Mouse (Mus musculus) gastrocnemius, adult 2 months (tissue): ENCODE data around the gene Cycs. TPM values are rescaled to one million over a fixed set of nuclear protein-coding genes. Genes with fewer than 3 reads are reported as not detected.
"Not testable (repeated sequence)": the region's sequence is repeated elsewhere in the genome, so short reads cannot be mapped to it uniquely, and the experiment has no call there.

Experiments used
- DNase-seq: peaks from one replicate; pipeline ENCODE4 v3.0.0; 2022
- H3K27ac ChIP-seq: fragments of 200-600 bp; 2 replicates; pipeline ENCODE4 v1.8.1; 2022; ENCODE audit warnings: mild to moderate bottlenecking
- H3K4me3 ChIP-seq: fragments of 200-600 bp; 2 replicates; pipeline ENCODE4 v1.8.1; 2022; ENCODE audit warnings: mild to moderate bottlenecking, moderate library complexity
- CTCF ChIP-seq: fragments of 200-600 bp; IDR thresholded peaks from 2 replicates; pipeline ENCODE4 v1.8.1; 2022; ENCODE audit warnings: antibody characterized with exemption, mild to moderate bottlenecking, moderate library complexity
- intact Hi-C: fragments of 180-260 bp; cut with DNase I; formaldehyde crosslinking; loops from one replicate; pipeline ENCODE4 v1.15.1; 2025
- total RNA-seq, 2 experiments: library from RNA; stranded (reverse); gene quantifications; 2 replicates each; pipeline ENCODE4 v1.2.3; 2021

Gene Cycs
- total RNA-seq, 2 experiments from 2014 or later = 86.8 to 134 TPM

DNA sequence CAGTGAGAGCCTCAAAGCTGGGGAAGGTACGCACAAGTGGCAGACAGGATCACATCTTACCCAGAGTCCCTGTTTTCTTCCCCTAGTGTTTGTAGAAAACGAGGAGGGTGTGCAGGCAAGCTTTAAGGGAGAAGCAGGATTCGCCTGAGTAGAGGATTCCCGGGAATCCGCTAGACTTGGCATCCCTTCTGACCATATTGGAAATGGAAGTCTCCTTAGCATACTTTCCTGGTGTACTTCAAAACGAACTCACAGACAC is 588 bp upstream of the Cycs start:
- Histone ChIP-seq H3K4me3 (peak overlapping the region; percentile 76), H3K27ac (peak overlapping the region; percentile 99)
- intact Hi-C loops = no loop called here
- DNase-seq = no peak
- TF ChIP-seq CTCF = no peak

DNA sequence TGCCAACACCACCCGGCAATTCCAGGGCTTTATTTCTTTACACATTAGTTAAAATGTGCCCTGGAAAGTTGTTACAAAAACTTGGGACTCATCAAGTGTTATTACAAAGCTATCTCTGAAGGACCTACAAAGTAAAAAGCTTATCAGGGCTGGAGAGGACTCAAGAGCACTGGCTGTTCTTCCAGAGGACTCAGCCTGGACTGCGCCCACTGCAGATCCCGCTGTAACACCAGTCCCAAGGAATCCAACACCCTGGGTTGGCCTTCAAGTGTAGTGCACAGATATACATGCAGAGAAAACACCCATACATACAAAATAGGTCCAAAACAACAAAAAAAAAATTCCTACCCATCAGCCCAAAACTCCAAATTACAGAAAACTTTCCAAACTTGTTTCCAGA is 2.7 kb downstream of the Cycs start:
- no peak for DNase-seq
- Histone ChIP-seq H3K4me3 (no peak overlapping the region), H3K27ac (no peak overlapping the region)
- intact Hi-C loops = no loop called here
- TF ChIP-seq CTCF = no peak

- TF ChIP-seq CTCF = no peak
- intact Hi-C loops = no loop called here
These were observed 3.9 kb downstream of the Cycs start for GRCm38 (mm10) chr6:50562421-50562820.

GRCm38 (mm10) chr6:50560776-50561175 is 5.6 kb downstream of the Cycs start:
- TF ChIP-seq CTCF = no peak
- H3K4me3 ChIP-seq = no peak overlapping the region
- no peak for DNase-seq
- intact Hi-C loops = no loop called here
- H3K27ac ChIP-seq = no peak overlapping the region

More at GRCm38 (mm10) chr6:50562421-50562820, 3.9 kb downstream of the Cycs start:
- no peak for DNase-seq
- H3K27ac ChIP-seq = no peak overlapping the region
- H3K4me3 ChIP-seq = no peak overlapping the region

DNA sequence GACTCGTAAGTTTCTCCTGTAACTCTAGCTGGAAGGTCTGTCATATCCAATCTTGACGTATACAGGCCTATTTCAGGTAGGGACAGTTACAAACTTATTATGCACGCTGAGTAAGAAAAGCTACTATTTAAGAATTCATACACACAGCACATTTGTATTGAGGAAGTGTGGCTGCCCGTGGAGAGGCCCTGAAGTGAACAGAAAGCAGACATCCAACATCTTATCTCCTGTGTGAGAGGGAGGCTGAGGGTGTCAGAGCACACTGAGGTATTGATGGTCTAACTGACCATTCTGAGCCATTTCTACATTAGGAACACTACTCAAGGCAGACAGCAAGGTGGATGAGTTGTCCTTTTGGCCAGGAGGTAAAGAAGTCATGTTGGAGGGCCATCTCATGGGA is 7.5 kb downstream of the Cycs start:
- no peak for TF ChIP-seq CTCF
- no peak for DNase-seq
- intact Hi-C loops = no loop called here
- Histone ChIP-seq H3K27ac (no peak overlapping the region), H3K4me3 (no peak overlapping the region)

DNA sequence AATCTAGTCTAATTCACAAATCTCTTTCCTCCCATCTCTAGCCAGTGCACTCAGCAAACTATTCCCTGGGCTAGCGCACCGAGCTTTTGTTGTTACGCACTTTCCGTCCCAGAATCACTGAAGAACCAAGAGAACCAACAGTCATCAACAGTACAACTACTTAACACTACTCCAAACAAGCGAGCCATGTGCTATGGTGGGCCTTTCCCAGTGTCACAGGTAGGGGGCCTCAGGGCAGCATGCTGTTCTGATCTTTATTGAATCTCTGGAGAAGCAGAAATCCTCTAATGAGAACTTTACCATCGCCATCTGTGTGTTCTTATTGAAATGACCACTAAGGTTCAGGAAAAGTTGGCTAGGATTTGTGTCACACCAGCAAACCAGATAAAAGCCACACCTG is 8.8 kb downstream of the Cycs start:
- intact Hi-C loops = no loop called here
- no peak overlapping the region for H3K27ac ChIP-seq
- H3K4me3 ChIP-seq = no peak overlapping the region
- DNase-seq = no peak
- TF ChIP-seq CTCF = no peak; the same call in 1 of the 2 replicates

DNA sequence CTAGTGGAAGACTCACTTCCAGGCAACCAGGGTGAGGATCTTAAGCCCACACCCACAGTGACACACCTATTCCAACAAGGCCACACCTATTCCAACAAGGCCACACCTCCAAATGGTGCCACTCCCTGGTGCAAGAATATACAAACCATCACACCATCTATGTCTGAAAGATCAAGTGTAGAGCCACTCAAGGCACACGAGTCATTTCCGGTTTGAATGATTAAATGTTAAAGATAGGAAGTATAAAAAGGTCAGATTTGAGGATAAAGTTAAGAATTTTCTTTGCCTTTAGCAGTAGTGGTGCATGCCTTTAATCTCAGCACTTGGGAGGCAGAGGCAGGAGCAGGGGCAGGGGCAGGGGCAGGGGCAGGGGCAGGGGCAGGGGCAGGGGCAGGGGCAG is 12.1 kb downstream of the Cycs start:
- intact Hi-C loops, DNase-seq, H3K4me3 ChIP-seq, H3K27ac ChIP-seq: not testable (repeated sequence)

DNA sequence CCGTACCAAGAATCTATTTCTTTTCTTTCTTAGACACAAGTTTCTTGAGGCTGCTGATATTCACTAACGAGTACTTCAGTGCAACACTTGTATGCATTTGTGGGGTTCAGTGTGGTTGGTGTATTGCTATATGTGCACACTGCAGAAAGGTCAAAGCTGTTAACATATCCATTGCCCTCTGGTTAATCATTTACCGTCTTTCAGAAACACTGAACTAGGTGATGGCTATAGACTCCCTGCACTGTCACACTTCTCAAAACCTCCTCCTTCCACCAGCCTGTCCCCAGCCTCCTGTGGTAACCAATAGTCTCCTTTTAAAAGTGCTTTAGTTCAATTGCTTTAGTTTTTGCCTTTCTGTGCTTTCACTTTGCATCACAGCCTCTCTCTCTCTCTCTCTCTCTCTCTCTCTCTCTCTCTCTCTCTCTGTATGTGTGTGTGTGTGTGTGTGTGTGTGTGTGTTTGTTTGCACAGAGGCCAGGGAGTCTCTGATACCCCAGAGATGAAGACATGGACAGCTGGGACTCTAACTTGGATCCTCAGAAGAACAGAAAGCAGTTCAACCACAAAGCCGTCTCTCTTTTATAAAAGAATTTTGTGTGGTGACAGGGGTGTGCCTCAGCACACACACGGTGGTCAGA is 13.3 kb downstream of the Cycs start:
- no peak overlapping the region for H3K27ac ChIP-seq
- intact Hi-C loops = no loop called here
- TF ChIP-seq CTCF = no peak
- no peak for DNase-seq
- no peak overlapping the region for H3K4me3 ChIP-seq

DNA sequence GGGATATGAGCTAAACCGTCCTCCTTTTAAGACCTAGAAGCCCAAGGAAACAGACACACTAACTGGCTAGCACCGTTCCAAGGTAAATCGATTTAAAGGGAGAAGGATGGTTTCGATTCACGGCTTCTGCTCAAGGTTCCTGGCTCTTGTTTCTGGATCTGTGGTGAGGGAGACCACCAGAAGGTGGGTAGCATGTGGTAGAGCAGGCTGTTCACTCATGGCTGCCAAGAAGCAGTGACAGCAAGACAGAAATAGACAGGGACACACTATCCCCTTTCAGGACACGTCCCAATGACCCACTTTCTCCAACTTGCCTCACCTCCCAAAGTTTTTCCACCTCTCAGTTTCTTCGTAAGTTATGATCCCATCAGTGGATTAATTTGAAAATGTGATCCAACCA is 16.5 kb downstream of the Cycs start:
- TF ChIP-seq CTCF = no peak
- Histone ChIP-seq H3K4me3 (no peak overlapping the region), H3K27ac (no peak overlapping the region)
- DNase-seq = no peak
- intact Hi-C loops = no loop called here

DNA sequence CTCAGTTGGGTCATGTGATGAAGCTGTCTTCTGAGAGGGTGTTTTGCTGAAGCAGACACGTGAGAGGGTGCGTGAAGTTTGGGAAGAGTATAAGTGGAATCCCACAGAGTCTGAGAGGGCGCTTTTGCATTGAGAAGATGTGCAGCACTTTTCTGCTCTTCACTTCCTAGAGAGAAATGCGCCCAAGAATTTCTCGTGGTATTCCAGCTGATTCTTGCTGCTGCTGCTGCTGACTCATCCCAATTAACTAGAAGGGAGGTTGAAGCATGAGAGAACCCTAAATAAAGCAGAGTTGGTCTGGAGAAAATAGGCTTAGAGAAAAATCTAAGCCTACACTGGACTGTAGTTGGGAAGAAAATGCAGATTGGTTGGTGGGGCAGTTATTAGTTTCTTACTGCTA is 17.3 kb downstream of the Cycs start:
- intact Hi-C loops = no loop called here
- DNase-seq = no peak

DNA sequence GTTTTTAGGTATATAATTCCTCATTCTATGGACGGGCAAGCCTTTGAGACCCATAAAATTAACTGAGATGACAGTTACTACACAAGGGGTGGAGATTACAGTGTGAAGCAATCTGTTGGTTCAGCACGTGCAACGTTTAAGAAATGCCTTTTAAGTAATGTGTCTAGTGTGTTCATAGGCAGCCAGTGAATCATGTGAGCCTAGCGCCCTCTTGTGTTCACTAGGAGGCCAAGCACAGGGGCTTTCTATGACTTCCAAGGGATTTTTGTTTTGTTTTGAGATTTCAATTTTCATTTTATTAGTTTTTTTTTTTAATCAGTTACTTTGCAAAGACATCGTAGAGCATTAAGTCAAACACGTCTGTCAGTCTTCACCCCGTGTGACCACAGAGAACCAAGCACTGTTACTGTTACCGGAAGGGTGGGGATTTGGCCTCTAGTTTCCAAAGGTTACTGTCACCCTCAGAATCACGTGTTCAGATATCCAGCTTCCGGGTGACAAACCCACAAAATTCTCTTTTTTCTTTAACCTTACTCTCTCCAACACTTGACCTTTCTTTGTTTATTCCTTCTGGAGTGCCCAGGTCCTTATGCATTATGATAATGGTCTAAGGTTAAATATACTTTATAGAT is 20.8 kb downstream of the Cycs start:
- no peak overlapping the region for H3K27ac ChIP-seq
- intact Hi-C loops = no loop called here
- H3K4me3 ChIP-seq = no peak overlapping the region
- TF ChIP-seq CTCF = peak; percentile 89
- peak; percentile 26 for DNase-seq

More for the DNA sequence above, 17.3 kb downstream of the Cycs start:
- no peak overlapping the region for H3K4me3 ChIP-seq
- H3K27ac ChIP-seq = no peak overlapping the region
- TF ChIP-seq CTCF = no peak

DNA sequence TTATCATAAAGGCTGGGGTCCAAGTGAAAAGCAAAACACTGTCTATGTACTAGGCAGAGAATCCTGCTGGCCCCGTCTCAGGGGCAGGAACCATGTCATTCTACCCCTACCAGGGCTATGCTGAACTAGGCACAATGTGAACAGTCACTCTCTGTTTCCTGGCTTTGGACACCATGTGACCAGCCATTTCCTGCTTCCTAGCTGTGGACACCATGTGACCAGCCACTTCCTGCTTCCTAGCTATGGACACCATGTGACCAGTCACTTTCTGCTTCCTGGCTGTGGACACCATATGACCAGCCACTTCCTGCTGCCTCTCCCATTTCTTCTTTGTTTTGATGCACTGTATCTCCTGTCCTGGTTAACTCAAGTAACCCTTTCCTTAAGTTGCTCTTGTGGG is 23.8 kb downstream of the Cycs start:
- no peak for DNase-seq
- no peak for TF ChIP-seq CTCF
- H3K4me3 ChIP-seq = no peak overlapping the region
- intact Hi-C loops = no loop called here
- no peak overlapping the region for H3K27ac ChIP-seq

DNA sequence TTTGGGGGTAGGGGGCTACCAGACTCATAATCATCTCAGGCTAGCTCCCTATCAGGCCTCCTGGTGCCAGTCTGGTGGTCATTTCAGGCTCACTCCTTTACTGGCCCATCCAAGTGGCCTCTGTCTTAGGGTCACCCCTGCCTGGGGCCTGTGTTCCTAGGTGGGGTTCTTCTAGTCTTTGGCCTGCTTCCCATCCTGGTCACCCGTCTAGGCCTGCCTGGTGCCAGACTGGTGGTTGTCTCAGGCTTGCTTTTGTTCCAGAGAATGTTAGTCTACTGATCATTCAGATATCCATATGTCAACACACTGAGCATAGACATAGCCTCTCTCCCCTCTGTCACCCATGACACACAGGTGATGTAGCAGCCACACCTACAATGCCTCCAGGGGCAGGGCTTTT is 26.7 kb downstream of the Cycs start:
- no peak for DNase-seq
- no peak overlapping the region for H3K4me3 ChIP-seq
- intact Hi-C loops = loop anchor here (5.0 kb wide), 1 partner anchor 1022 kb away; no protein-coding TSS in a partner anchor
- no peak for TF ChIP-seq CTCF
- no peak overlapping the region for H3K27ac ChIP-seq

GRCm38 (mm10) chr6:50536461-50536892 is 29.9 kb downstream of the Cycs start:
- peak; percentile 78 for DNase-seq
- Histone ChIP-seq H3K4me3 (no peak overlapping the region), H3K27ac (no peak overlapping the region)
- intact Hi-C loops = loop anchor here (5.0 kb wide), 1 partner anchor 1019 kb away; no protein-coding TSS in a partner anchor
- peak; percentile 91 for TF ChIP-seq CTCF
